Mouse (Mus musculus): ENCODE measurements around the gene Mcm5. TPM values are rescaled to one million over a fixed set of nuclear protein-coding genes. Genes with fewer than 3 reads are reported as not detected.
A peak's percentile ranks its signal among the peaks of the same experiment; 100 is the strongest.

The Mcm5 gene
- polyA plus RNA-seq, 1 experiment from 2014 or later, result 95.6 TPM

- 78% methylated on average over 9 of the region's 9 CpGs for WGBS
- Histone ChIP-seq H3K4me3 (no peak overlapping the region), H3K9ac (no peak overlapping the region), H3K27me3 (replicated peaks) (no peaks in the 10 kb centered on the region), H3K36me3 (no peaks in the 10 kb centered on the region), H3K4me2 (no peak overlapping the region), H3K27ac (replicated peaks) (no peak overlapping the region), H3K9me3 (no peaks in the 10 kb centered on the region), H3K4me1 (peaks cover 13% of the 10 kb centered on the region; the same call in 1 of the 2 replicates)
- ATAC-seq (ENCODE audit: extremely low read depth, insufficient number of reproducible peaks, low FRiP score, low TSS enrichment), result no peak
These were observed 27.9 kb upstream of the Mcm5 start for GRCm38 (mm10) chr8:75081364-75082040.

GRCm38 (mm10) chr8:75082181-75082805 lies 27.1 kb upstream of the Mcm5 start:
- H3K27me3 ChIP-seq (replicated peaks), result no peaks in the 10 kb centered on the region
- 73% methylated on average over 6 of the region's 6 CpGs for WGBS
- no peak for ATAC-seq (ENCODE audit: extremely low read depth, insufficient number of reproducible peaks, low FRiP score, low TSS enrichment)

DNA sequence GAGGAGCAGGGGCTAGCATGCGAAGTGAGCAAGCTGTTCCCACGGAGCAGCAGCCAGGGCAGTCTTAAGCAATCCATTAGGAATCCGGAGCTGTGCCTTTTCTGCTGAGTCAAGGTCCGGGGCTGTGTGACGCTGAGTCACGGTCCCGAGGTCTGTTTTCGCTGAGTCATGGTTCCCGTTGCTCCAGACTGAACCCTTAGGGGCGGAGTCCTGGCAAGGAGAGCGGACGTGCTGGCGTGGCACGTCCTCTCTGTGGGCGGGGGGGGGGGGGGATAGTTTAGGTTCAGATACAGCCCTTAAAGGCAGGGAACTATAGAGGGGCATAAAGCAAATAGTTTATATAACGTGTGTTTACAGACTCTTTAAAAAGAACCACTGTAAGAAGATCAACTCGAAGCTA lies 25.5 kb upstream of the Mcm5 start:
- H3K4me1 ChIP-seq, result peaks cover 20% of the 10 kb centered on the region
- peak; percentile 90 for ATAC-seq (ENCODE audit: extremely low read depth, insufficient number of reproducible peaks, low FRiP score, low TSS enrichment)
- H3K36me3 ChIP-seq, result no peaks in the 10 kb centered on the region
- H3K4me2 ChIP-seq, result peak overlapping the region; percentile 69
- H3K4me3 ChIP-seq, result peak overlapping the region; percentile 47
- 3% methylated on average over 17 of the region's 17 CpGs for WGBS
- H3K9ac ChIP-seq, result peak overlapping the region; percentile 73
- H3K27me3 ChIP-seq (replicated peaks), result no peaks in the 10 kb centered on the region
- peak overlapping the region; percentile 61 for H3K27ac ChIP-seq (replicated peaks)
- no peaks in the 10 kb centered on the region for H3K9me3 ChIP-seq

More at GRCm38 (mm10) chr8:75082181-75082805, 27.1 kb upstream of the Mcm5 start:
- no peak overlapping the region for H3K27ac ChIP-seq (replicated peaks)
- H3K4me1 ChIP-seq, result peaks cover 13% of the 10 kb centered on the region; the same call in 1 of the 2 replicates
- H3K9ac ChIP-seq, result no peak overlapping the region
- no peaks in the 10 kb centered on the region for H3K9me3 ChIP-seq
- no peak overlapping the region for H3K4me2 ChIP-seq
- no peaks in the 10 kb centered on the region for H3K36me3 ChIP-seq
- no peak overlapping the region for H3K4me3 ChIP-seq

DNA sequence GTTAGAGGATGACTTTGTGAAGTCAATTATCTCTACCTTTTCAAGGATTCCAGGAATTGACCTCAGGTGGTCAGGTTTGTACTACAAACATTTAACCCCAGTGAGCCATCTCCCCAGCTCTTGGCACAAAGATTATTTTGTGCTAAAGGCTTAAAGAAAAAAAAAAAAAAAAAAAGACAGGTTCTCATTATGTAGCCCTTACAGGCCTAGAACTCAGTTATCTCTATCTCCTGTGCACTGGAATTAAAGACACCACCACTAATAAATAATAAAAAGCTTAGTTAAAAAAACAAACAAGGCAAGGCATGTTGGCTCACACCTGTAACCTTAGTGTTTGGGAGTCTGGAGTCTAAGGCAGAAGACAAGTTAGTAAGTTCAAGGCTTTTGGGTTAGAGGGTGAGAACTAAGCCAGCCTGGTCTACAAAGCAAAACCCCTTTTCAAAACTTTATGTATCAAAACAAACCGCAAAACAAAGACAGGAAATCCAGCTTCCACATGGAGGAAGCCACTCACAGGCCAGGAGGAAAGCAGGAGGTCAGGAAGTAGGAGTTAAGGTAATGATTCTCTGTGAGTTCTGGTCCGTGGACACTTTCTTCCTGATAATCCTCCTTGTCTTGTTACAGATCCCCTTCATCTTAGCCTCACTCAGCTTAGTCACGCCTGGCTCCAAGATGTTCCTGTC lies 24.8 kb upstream of the Mcm5 start:
- Histone ChIP-seq H3K36me3 (no peaks in the 10 kb centered on the region), H3K27ac (replicated peaks) (peak overlapping the region; percentile 61), H3K9me3 (no peaks in the 10 kb centered on the region), H3K9ac (0 out of 2 replicates have a peak overlapping the region, but pooled peaks have one; percentile 73), H3K4me3 (no peak overlapping the region), H3K27me3 (replicated peaks) (no peaks in the 10 kb centered on the region), H3K4me1 (peaks cover 26% of the 10 kb centered on the region), H3K4me2 (peak overlapping the region; percentile 69)
- ATAC-seq (ENCODE audit: extremely low read depth, insufficient number of reproducible peaks, low FRiP score, low TSS enrichment), result no peak
- 63% methylated on average over 3 of the region's 3 CpGs for WGBS

DNA sequence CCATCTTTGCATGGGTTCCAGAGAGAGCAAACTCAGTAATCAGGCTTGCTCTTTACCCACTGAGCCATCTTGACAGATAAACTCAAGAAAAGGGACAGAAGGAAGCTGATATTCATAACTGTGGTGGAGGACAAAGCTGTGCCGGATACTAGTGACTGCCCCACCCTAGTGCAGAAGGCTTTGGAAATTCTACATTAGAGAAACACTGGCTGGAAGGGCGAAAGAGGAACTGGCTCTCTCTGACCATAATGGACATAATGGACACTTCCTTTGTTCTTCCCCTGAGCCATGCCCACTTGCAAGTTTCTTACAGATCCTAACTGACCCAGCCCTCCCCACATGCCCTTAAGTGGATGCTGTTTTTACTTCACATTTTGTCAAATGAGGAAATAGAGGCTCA lies 23.4 kb upstream of the Mcm5 start:
- no peaks in the 10 kb centered on the region for H3K36me3 ChIP-seq
- no peak overlapping the region for H3K4me2 ChIP-seq
- peaks cover 34% of the 10 kb centered on the region for H3K4me1 ChIP-seq
- H3K9me3 ChIP-seq, result no peaks in the 10 kb centered on the region
- no peak overlapping the region for H3K27ac ChIP-seq (replicated peaks)
- no peak for ATAC-seq (ENCODE audit: extremely low read depth, insufficient number of reproducible peaks, low FRiP score, low TSS enrichment)
- 74% methylated on average over 2 of the region's 2 CpGs for WGBS
- peaks cover under 1% of the 10 kb centered on the region; the same call in 1 of the 2 replicates for H3K27me3 ChIP-seq (replicated peaks)
- no peak overlapping the region for H3K9ac ChIP-seq
- no peak overlapping the region for H3K4me3 ChIP-seq

- H3K9ac ChIP-seq, result no peak overlapping the region
- H3K27ac ChIP-seq (replicated peaks), result no peak overlapping the region
- H3K36me3 ChIP-seq, result no peaks in the 10 kb centered on the region
- H3K4me3 ChIP-seq, result no peak overlapping the region
- no peak for ATAC-seq (ENCODE audit: extremely low read depth, insufficient number of reproducible peaks, low FRiP score, low TSS enrichment)
- H3K27me3 ChIP-seq (replicated peaks), result peaks cover 7% of the 10 kb centered on the region; the same call in 1 of the 2 replicates
- H3K9me3 ChIP-seq, result no peaks in the 10 kb centered on the region
- no peak overlapping the region for H3K4me2 ChIP-seq
- H3K4me1 ChIP-seq, result peaks cover 34% of the 10 kb centered on the region
These were observed 22.2 kb upstream of the Mcm5 start for GRCm38 (mm10) chr8:75087127-75087526.

GRCm38 (mm10) chr8:75088989-75089881 lies 20.1 kb upstream of the Mcm5 start:
- Histone ChIP-seq H3K27ac (replicated peaks) (peak overlapping the region; percentile 86), H3K27me3 (replicated peaks) (peaks cover 7% of the 10 kb centered on the region; the same call in 1 of the 2 replicates), H3K4me2 (peak overlapping the region; percentile 66), H3K9ac (peak overlapping the region; percentile 70), H3K36me3 (no peaks in the 10 kb centered on the region), H3K4me3 (peak overlapping the region; percentile 29), H3K9me3 (no peaks in the 10 kb centered on the region), H3K4me1 (peaks cover 33% of the 10 kb centered on the region)
- peak; percentile 65 for ATAC-seq (ENCODE audit: extremely low read depth, insufficient number of reproducible peaks, low FRiP score, low TSS enrichment)
- WGBS, result 11% methylated on average over 6 of the region's 6 CpGs

DNA sequence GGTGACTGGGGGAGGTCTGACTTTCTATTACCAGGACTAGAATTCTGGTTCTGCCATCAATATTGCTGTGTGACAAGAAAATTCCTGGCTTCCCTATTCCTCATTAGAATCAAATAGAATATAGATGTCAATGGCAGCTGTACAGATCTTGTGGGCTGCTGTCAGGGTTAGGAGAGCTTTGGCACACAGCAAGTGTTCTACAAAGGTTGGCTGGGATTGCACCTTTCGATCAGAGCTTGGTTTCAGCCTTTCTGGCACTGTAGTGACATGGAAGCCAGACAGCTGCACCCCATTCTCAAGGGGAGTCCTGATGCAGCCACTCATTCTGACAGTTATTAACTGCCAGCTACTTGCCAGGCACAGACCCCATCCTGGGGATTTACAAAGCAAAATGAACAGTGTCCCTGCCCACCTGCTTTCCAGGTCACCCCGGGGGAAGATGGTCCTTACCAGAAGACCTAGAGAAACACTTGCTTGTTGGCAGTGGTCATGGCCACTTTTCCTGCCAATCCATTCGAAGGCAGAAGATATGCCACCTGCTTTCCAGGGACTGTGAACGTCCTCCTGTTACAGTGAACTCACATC lies 18.5 kb upstream of the Mcm5 start:
- H3K36me3 ChIP-seq, result 0 out of 2 replicates have a peak, but pooled peaks cover 4% of the 10 kb centered on the region
- H3K4me1 ChIP-seq, result peaks cover 27% of the 10 kb centered on the region
- H3K4me3 ChIP-seq, result no peak overlapping the region
- WGBS, result 77% methylated on average over 4 of the region's 4 CpGs
- no peak for ATAC-seq (ENCODE audit: extremely low read depth, insufficient number of reproducible peaks, low FRiP score, low TSS enrichment)
- H3K27me3 ChIP-seq (replicated peaks), result peaks cover 7% of the 10 kb centered on the region; the same call in 1 of the 2 replicates
- H3K4me2 ChIP-seq, result peak overlapping the region; percentile 66
- H3K9me3 ChIP-seq, result no peaks in the 10 kb centered on the region
- no peak overlapping the region for H3K27ac ChIP-seq (replicated peaks)
- H3K9ac ChIP-seq, result no peak overlapping the region

- peak; percentile 82 for ATAC-seq (ENCODE audit: extremely low read depth, insufficient number of reproducible peaks, low FRiP score, low TSS enrichment)
- Histone ChIP-seq H3K4me2 (peak within 1 kb of the TSS; percentile 92), H3K4me3 (peak within 1 kb of the TSS; percentile 81), H3K27me3 (replicated peaks) (peaks cover 7% of the 10 kb centered on the region; the same call in 1 of the 2 replicates), H3K4me1 (peaks cover 23% of the 10 kb centered on the region), H3K9me3 (no peaks in the 10 kb centered on the region), H3K27ac (replicated peaks) (peak within 1 kb of the TSS; percentile 58), H3K9ac (peak within 1 kb of the TSS; percentile 91), H3K36me3 (peaks cover 30% of the 10 kb centered on the region)
- under 1% methylated on average over 36 of the region's 36 CpGs for WGBS
These were observed 15.8 kb upstream of the Mcm5 start, which contains the start of gene Hmox1 for GRCm38 (mm10) chr8:75093399-75094156. TSS of gene Hmox1 (plus strand) at chr8:75093621.

DNA sequence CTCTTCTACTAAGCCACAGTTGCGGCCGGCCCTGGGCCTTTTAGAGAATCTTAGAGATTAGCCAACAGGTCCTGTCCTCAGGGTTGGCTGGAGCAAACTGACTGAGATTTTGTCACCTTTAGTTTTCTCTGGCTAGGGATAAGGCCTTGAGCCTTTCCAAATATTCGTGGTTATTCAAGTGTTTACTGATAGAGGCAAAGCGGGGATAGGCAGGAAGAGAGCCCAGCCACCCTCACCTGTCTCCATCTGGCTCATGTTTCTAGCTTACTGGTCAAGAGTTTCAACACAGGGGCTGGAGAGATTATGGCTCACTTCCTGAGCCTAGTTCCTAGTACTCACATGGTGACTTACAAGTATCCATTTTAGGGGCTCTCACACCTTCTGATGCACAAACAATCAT lies 6.4 kb upstream of the Mcm5 start:
- Histone ChIP-seq H3K9me3 (no peaks in the 10 kb centered on the region), H3K9ac (no peak overlapping the region), H3K36me3 (peaks cover 27% of the 10 kb centered on the region), H3K4me1 (peaks cover 13% of the 10 kb centered on the region), H3K27ac (replicated peaks) (0 out of 2 replicates have a peak overlapping the region, but pooled peaks have one; percentile 2), H3K4me2 (no peak overlapping the region), H3K4me3 (no peak overlapping the region), H3K27me3 (replicated peaks) (no peaks in the 10 kb centered on the region)
- WGBS, result 69% methylated on average over 4 of the region's 4 CpGs
- ATAC-seq (ENCODE audit: extremely low read depth, insufficient number of reproducible peaks, low FRiP score, low TSS enrichment), result no peak
